Mouse (Mus musculus) kidney, adult 9 months (tissue): Measurements from ENCODE around the gene Vmn2r19.
A peak's percentile ranks its signal among the peaks of the same experiment; 100 is the strongest.
"Not testable (repeated sequence)": the region's sequence is repeated elsewhere in the genome, so short reads cannot be mapped to it uniquely, and the experiment has no call there.

Experiments used
- DNase-seq: peaks from one replicate; pipeline ENCODE4 v3.0.0; 2022

Gene Vmn2r19

GRCm38 (mm10) chr6:123308033-123308432 lies at the start of gene Vmn2r19:
TSS of gene Vmn2r19 (plus strand) at chr6:123308333.
- no peak for DNase-seq

DNA sequence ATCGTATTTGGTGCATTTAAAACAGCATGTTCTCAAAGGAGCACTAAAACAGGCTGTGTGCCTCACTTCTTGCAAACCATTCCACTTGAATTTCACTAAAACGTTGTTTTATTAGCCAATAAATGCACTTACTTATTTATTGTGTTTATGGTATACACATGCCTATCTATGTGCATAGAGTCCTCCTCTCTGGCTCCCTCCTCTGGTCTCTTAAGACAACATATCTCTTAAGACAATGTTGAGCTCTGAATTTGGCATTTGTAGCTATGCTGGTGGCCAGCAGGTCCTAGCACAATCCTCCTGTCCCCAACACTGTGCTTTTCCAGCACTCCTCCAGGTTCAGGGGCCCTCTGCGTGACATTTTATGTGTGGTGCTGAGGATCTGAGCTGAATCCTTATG lies 49.2 kb upstream of the Vmn2r19 start:
- DNase-seq = no peak

DNA sequence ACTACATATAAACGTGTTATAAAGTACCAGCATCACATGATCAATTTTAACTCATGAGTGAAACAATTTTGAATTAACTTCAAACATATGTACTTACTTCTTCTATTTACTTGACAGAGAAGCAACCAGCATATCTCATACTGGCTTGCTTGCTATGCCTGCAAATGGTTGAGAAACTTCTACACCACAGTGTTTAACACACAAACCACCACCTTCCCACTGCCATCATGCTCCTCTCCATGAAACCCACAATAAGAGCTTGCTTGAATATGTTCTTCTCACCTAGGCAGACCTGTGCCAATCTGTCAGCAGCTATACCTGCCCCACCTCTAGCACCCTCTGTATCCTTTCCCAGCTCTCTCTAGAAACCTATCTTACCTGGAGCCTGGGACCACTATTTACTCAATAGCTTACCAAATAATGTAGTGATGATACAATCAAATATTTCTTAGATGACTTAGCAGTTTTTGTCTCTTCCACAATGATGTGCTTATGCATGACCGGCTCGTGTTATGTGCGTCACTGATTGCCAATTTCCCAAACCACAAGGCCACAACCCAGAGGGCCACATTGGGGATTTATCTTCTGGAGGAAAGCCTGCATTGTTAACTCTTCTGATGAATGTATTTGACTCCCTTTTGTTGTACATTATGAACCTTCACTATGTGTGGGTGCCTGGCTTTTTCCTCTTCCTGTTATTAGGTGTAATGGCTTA lies 48.1 kb upstream of the Vmn2r19 start:
- no peak for DNase-seq

GRCm38 (mm10) chr6:123260868-123261267 lies 47.3 kb upstream of the Vmn2r19 start:
- DNase-seq = no peak

DNA sequence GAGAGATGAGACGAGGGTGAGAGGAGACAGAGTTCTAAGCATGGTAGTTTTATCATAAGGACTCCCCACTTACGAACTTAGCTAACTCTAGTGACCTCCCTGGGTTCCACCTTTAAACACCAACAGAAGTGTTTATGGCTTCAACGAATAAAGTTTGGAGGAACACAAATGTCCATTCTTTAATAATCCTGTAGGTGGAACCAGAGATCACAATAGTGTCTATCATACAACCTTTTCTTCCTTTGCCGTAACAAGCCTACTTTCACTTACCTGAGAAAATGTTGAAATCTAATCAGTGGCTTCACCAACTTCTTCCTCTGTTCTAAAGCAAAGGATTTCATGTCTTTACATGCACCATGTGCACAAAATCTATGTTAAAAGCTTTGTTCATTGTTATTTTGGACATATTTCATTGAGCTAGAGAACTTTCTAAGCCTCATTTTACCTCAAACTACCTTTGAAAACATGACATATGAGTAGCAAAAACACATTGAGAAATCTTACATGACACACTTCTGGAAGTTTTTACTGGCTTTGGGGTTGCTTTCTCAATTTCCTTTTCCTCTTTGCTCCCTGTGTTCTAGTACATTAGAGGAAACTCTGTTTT lies 46.5 kb upstream of the Vmn2r19 start, which contains the start of gene Clec4d:
Clec4d (plus strand) TSS at position 557 of the 607 bp plus-strand sequence.
- DNase-seq = peak; percentile 5

GRCm38 (mm10) chr6:123264194-123264593 lies 43.9 kb upstream of the Vmn2r19 start:
- DNase-seq = no peak

GRCm38 (mm10) chr6:123265809-123266208 lies 42.3 kb upstream of the Vmn2r19 start:
- DNase-seq = no peak

GRCm38 (mm10) chr6:123266945-123267344 lies 41.2 kb upstream of the Vmn2r19 start:
- no peak for DNase-seq

DNA sequence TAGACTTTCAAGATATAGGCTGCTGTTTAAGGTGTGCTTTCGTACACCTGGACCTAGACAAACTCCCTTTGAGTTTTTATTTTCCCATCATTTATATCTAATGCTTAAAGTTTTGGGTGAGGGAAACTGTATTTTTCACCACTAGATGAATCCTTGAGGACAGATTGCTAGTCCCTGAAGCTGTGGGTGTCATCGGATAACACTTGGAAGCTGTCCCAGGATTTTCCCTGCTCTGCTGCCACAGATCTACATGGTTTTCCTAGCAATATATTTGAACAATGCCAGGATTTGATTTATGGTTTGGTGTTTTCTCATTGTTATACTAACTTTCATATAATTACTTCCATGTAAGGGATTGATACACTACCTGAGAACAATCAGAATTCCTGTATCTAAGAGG lies 28.7 kb upstream of the Vmn2r19 start:
- no peak for DNase-seq

DNA sequence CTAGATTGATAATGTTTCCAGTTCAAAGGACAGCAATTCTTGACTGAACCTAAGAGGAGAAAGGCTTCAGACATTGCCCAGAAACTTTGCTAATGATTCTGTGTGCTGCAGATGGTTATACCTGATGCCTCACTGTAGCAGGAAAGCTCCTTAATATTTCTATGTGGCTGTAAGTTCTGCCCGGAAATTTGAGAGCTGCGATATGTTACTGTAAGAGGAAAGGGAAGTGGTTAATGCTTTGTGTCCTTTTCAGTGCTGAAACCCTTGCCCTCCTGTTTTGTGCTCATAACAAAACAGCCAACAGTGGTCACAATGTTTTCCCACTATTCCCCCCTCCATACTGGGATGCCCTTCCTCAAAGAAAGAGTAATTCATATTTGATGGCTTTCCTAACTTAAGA lies 21.8 kb upstream of the Vmn2r19 start:
- no peak for DNase-seq

DNA sequence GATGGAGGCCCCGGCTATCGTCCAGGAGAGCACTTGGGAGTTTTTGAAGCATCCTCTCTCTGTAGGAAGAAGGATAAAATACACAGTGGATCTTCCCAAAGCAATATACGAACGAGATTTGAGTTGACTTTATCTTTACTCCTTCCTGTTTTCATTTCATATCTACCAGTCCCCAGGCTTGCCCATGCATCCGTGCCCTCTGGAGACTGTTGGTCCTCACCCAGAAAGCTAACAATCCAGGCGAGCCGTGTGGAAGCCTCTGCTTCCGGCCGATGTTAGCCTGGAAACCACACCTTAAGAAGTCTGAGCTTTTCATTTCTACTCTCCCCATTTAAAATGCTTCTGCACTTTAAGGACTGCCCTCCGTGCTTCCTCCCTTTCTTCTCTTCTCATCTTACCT lies 19.2 kb upstream of the Vmn2r19 start:
- no peak for DNase-seq

DNA sequence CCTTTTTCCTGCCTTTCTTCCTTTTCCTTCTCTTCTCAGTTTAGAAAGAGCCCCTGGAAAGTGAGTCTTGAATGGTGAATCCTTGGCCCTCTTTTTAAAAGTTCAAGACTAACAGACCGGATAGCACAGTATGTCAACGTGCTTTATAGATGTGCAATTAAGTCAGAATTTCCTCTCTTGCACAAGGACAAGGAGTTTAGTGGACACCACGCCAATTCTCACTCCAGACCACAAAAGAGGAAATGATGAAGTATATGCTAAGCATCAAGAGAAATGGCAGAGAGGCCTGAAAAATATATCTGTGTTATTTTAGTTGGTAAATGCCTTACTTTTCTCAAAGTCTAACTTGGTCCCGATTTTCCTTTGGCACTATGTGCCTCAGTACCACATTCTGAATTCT lies 18.4 kb upstream of the Vmn2r19 start, which contains the start of gene Clec4e:
Clec4e (minus strand) TSS at position 118 of the 400 bp plus-strand sequence.
- no peak for DNase-seq

GRCm38 (mm10) chr6:123292751-123293400 lies 15.3 kb upstream of the Vmn2r19 start:
- no peak for DNase-seq

DNA sequence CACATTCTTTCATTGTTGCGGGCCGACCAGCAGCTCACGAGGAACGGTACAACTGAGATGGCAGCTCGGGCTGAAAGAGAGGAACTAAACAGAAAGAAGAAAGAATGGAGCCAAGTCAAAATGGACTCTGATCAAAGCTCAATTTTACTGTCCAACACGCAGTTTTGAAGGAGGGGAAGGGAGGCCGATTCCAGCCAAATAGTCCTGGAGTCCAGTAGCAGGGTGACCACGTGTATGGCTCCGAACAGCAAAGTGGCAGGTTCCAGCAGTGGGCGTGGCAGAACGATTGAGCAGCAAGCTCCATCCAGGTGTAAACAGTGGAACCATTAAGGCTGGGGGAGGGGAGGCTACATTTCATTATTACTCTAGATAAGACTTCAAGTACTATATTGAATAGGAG lies 14.6 kb upstream of the Vmn2r19 start:
- not testable (repeated sequence) for DNase-seq

DNA sequence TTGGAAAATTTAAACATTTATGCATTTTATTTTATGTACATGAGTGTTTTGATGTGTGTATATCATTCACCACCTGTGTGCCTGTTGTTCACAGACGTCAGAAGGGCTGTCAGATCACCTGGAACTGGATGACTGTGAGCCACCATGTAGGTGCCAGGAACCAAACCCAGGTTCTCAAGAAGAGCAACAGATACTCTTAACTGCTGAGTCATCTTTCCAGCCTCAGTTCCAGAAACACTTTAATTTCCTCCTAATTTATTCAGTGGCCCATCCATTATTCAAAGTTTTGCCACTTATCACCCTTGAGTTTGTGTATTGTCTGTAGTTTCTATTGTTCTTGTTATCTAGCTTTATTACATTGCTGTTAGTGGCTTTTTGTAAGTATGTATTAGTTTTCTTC lies 11.4 kb upstream of the Vmn2r19 start:
- DNase-seq = no peak

DNA sequence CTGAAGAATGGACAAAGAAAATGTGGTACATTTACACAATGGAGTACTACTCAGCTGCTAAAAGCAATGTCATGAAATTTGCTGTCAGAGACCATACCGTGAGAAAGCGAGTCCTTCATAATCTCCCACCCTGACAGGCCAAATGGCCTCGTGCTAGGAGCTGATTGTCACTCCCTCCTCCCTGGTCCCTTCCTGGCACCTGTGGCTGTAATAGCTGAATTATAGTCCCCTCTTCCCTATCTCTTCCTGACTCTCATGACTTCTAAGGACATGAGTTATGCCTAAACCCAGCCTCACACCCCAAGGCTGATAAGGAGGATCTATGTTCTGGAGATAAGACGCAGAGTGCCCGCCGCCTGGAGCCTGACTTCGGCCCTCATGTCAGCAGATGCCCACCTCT lies 1.8 kb upstream of the Vmn2r19 start:
- DNase-seq = not testable (repeated sequence)

DNA sequence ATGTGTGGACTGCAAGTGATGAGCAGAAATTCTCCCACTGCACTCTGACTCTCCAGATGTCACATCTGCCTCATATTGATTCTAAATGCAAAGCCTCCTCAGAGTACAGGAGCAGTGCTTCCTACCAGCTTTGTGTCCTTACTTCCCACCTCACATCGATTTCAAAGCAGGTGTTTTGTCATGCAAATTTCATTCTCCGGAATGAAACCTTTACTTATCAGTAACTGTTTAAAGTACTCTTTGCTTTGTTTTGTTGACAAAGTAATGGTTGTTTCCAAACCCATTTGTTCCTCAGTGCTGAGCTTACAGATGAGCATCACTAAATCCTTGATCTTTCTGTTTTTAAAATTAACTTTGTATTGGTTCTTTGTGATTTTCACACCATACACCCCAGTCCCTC lies 24.4 kb downstream of the Vmn2r19 start:
- no peak for DNase-seq

GRCm38 (mm10) chr6:123340093-123340492 lies 32.0 kb downstream of the Vmn2r19 start:
- peak; percentile 3 for DNase-seq

DNA sequence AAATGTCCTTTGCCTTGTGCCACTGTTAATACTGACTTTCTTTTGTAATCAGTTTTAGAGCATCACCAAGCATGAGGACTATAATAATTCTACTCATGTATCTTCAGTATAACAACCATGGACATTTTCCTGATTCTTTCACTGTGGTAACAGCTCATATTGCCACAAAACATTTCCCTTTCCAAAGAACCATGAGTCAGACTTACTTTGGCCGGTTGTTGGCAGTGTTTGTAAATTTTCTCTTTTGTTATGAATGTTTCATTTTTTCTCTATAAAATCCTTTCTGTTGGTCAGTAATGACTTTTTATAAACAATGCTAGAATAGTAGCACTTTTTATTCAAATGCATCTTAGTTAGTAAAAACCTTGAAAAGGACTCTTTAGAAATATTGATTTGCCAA lies 38.0 kb downstream of the Vmn2r19 start:
- no peak for DNase-seq
